Mouse (Mus musculus) ES-E14 (cell line): ENCODE data around the gene Dpf2.

Experiments used
- HCFC1 ChIP-seq: IDR thresholded peaks from 2 replicates; pipeline ENCODE4 v1.6.1; 2012; ENCODE audit warnings: low read length, inconsistent platforms, borderline replicate concordance; ENCODE audit not compliant: insufficient read depth
- MAFK ChIP-seq: IDR thresholded peaks from 2 replicates; pipeline ENCODE4 v1.6.1; 2014; ENCODE audit warnings: mild to moderate bottlenecking, low read depth, low read length, inconsistent platforms; ENCODE audit not compliant: insufficient read depth

GRCm38 (mm10) chr19:5928546-5928945 is 15.7 kb upstream of the Dpf2 start:
- no peak for TF ChIP-seq MAFK
- no peak for TF ChIP-seq HCFC1
